Mouse (Mus musculus): Measurements from ENCODE around the gene Gpc6. TPM values are rescaled to one million over a fixed set of nuclear protein-coding genes. Genes with fewer than 3 reads are reported as not detected.
A peak's percentile ranks its signal among the peaks of the same experiment; 100 is the strongest.

The Gpc6 gene
- total RNA-seq, 2 experiments from 2014 or later, result 1.7 to 4.1 TPM

DNA sequence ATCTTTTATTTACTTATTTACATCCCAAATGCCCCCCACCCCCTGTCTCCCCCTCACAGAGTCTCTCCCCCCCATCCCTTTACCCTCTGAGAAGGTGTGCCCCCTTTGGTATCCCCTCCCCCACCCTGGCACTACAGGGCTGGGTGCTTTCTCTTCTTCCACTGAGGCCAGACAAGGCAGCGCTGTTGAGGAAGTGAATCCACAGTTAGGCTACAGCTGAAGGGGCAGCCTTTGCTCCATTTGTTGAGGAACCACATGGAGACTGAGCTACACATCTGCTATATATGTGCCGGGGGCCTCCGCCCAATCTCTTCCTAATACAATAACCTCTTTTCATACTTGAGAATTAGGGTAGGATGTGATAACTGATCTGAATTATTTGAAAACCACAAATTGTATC lies 791.2 kb downstream of the Gpc6 start:
- intact Hi-C loops (cut with DNase I), result no loop called here
- TF ChIP-seq CTCF (IDR thresholded peaks at IDR 0.05), result no peak
- no peak overlapping the region for H3K27ac ChIP-seq
- DNase-seq, result no peak
- no peak overlapping the region for H3K4me3 ChIP-seq

DNA sequence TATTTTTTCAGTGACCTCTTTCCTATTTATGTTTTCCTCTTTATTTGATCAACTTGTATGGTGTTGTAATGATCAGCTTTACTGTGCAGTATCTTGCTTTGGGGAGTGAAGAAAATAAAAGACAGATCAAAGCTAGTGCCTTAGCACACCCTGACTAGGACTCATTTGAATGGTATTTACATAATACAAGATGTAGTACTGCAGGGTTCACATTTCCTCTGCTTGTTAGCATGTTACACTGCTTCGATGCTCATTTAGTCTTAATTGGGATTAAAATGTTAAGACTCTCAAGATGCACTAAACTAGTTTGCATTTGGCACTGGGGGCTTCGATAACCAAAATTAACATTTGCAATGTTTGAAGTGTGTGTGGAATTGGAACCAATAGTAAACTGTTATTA lies 803.6 kb downstream of the Gpc6 start:
- no peak overlapping the region for H3K4me3 ChIP-seq
- no peak for DNase-seq
- intact Hi-C loops (cut with DNase I), result no loop called here
- no peak overlapping the region for H3K27ac ChIP-seq
- no peak for TF ChIP-seq CTCF (IDR thresholded peaks at IDR 0.05)

DNA sequence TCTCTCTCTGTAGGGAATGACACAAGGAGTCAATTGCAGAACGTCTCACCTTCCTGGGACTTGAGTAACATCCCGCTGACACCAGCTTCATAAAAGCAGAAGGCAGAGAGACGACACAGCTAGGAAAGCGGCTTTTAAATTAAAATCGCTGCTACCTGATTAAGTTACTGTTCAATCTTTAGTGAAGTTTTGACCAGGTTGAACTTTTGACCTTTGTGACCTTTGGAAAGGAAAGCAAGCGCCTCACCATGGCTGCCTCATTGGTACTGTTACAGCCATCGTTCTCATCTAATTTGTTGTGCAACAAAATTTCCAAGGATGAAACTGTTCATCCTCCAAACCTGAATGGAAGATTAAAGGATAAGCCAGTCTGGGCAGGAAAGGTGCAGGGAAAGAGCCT lies 830.1 kb downstream of the Gpc6 start:
- DNase-seq, result no peak
- no peak overlapping the region for H3K27ac ChIP-seq
- no peak for TF ChIP-seq CTCF (IDR thresholded peaks at IDR 0.05)
- intact Hi-C loops (cut with DNase I), result no loop called here
- no peak overlapping the region for H3K4me3 ChIP-seq

DNA sequence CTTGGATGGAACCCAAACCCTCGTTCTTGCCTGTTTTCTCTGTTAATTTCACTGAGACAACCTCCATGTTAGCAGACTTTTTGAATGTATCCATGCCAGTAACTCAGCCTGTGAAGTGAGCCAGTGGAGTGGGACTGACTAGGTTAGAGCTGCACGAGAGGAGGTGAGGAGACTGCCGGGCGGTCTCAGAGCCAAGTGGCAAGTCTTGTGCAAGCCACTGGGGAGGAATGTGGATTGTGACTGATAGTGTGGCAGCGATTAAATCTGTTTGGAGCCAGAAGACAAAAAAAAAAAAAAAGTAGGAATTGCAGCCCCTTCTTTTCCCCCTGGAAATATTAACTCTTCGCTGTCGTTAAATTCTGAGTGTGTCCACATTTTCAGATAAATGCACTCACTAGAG lies 831.4 kb downstream of the Gpc6 start:
- no peak for TF ChIP-seq CTCF (IDR thresholded peaks at IDR 0.05)
- DNase-seq, result peak; percentile 21
- no peak overlapping the region for H3K4me3 ChIP-seq
- intact Hi-C loops (cut with DNase I), result no loop called here
- no peak overlapping the region for H3K27ac ChIP-seq

DNA sequence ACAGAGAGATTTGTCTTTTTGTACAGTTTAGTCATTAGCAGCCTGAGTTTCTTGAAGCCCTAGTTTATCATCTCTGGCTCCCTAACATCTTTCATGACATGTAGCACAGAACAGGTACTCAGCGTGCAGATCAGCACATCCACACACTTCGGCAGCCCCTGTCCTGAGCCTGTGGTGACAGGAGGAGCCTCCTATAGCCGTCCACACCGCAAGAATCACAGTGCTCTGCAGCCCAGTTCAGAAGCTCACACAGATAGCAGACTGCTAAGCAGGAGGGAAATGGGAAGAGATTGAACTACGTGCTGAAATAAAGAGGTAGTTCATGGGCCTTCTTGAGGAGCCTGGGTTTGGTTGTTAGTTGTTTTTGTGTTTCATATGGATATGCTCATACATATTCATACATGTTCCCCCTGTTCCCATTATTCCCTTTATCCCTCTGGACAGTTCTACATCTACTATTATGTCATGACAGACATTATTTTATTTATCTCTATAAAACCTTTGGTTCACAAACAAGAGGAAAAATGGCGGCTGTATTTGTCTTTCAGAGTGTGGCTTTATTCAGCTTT lies 832.8 kb downstream of the Gpc6 start:
- Histone ChIP-seq H3K27ac (no peak overlapping the region), H3K4me3 (no peak overlapping the region)
- TF ChIP-seq CTCF (IDR thresholded peaks at IDR 0.05), result no peak
- DNase-seq, result no peak
- intact Hi-C loops (cut with DNase I), result no loop called here

DNA sequence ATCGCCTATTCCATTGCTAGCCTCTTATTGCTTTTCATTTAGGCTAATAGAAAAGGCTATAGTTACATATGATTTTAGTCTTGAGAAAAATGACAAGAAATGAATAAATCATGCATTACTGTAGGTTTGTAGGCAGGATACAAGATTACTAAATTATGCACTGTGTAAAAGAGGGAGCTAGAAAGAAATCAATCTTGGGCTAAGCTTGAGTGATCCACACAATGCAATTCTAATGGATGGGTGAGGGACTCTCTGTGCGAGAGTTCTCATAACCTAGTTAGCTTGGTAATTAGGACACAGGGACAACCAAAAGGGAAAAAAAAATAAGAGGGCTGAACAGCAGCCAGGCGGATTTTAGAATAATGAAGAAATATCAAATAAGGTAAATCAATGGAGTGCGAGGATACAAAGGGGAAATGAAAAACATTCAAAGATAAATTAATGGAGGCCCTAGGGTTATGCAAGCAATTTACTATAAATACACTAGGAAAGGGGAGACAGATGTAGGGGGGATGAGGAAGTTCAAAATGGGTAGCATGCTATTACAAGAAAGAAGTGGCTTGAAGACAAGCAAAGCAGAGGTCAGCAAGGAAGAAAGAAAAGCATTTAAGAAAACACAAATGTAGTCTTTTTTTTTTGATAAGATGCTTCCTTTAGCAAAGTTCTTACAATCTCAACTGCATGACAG lies 835.9 kb downstream of the Gpc6 start:
- Histone ChIP-seq H3K27ac (no peak overlapping the region), H3K4me3 (no peak overlapping the region)
- no peak for DNase-seq
- no peak for TF ChIP-seq CTCF (IDR thresholded peaks at IDR 0.05)
- intact Hi-C loops (cut with DNase I), result no loop called here

DNA sequence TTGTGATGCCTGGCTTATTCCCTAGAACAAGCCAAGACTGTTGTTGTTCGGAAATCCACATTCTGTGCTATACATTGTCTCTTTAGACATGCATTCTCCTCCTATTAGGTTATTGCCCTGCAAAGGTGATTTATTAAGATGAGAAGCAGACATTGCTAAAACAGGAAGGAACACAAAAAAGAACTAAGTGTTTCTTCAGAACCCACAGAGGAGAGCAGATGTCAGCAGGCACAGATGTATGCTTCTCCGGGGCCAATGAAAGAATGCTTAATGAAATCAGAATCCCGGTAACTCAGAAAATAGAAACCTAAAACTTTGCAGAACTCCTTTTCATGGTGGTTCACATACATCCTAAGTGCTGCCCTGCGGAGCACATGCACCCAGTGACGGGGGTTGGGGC lies 837.8 kb downstream of the Gpc6 start:
- Histone ChIP-seq H3K27ac (no peak overlapping the region), H3K4me3 (no peak overlapping the region)
- no peak for DNase-seq
- intact Hi-C loops (cut with DNase I), result no loop called here
- TF ChIP-seq CTCF (IDR thresholded peaks at IDR 0.05), result no peak

DNA sequence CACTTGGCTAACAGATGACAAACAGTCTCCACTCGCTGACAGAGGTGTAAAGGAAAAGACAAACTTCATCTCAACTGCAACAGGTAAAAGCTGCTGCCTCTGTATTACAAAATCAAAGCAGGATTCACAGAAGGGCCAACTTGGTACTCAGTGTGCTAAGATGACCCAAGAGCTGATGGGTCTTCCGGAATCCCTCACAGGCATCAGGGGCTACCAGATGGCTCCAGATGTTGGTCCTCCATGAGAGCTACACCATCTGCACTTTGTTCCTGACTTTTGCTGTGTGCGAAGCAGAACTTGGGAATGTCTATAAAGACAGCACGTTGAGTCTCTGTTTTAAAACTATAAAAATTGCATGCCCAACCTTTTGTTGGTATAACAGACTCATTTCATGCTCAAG lies 842.7 kb downstream of the Gpc6 start:
- intact Hi-C loops (cut with DNase I), result no loop called here
- no peak for DNase-seq

DNA sequence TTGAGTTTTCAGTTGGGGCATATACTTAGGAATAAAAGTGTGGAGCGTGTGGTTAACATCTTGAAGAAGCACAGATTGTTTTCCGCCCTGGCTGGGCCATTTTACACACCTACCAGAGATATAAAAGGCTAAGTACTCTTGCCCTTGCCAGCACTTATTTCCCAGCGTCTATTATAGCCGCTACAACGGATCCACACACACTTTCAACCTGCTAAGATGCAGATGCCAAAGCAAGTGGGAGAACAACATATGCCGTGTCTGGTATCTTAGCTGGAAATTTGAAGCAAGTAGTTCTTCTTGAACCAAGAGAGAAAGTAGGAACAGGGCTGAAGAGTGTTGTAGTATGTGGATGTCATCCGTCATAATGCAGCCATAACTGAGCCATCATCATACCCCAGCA lies 843.6 kb downstream of the Gpc6 start:
- no peak for DNase-seq
- intact Hi-C loops (cut with DNase I), result no loop called here
- no peak for TF ChIP-seq CTCF (IDR thresholded peaks at IDR 0.05)

More for the DNA sequence above, 842.7 kb downstream of the Gpc6 start:
- Histone ChIP-seq H3K27ac (no peak overlapping the region), H3K4me3 (no peak overlapping the region)
- TF ChIP-seq CTCF (IDR thresholded peaks at IDR 0.05), result no peak

DNA sequence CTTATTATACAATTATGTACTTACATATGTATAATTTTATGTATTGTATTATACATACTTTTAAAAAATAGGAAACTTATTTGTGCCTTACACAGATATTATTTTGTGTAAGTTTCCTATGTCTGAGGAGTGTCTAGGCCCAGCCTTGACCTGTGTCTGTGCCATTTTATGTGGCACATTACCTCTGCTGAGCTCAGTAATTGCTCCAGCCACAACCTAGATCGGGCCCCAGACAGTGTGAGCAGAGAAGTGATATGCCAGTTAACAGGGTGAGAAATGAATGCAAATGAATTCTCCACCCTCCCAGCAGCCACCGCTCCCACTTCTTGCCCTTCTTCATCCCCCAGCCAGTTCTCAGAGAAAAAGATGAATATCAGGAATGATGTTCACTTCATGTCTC lies 848.3 kb downstream of the Gpc6 start:
- intact Hi-C loops (cut with DNase I), result no loop called here
- Histone ChIP-seq H3K4me3 (no peak overlapping the region), H3K27ac (no peak overlapping the region)
- no peak for TF ChIP-seq CTCF (IDR thresholded peaks at IDR 0.05)
- no peak for DNase-seq

More for the DNA sequence above, 843.6 kb downstream of the Gpc6 start:
- Histone ChIP-seq H3K4me3 (no peak overlapping the region), H3K27ac (no peak overlapping the region)

DNA sequence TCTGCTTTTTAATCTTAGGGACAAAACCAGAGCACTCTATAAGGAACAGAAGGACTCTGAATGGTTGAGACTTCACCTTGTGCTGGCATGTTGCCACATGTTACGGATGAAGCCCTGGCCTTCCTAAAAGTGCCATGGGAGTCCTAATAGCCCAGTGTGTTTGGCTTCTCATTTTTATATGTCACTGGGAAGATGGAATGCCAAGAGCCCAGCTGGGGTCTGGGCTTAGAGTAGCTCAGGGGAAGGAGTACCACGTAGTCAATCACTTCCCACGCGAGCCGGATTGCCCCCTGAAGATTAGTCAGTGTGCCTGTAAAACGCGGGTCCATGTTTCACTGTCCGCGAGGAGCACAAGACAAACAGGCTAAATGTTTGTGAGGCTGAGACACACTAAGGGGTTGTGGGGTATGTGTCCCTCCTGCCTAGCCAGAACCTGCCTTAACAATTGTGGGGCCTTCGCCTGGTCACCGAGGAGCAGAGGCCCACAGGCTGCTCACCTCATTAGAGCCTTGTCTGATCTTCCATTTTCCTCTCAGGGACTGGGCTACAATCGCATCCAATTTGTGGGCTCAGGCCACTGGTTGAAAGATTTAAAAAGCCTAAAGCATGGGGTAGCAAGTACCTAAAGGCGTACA lies 852.9 kb downstream of the Gpc6 start:
- Histone ChIP-seq H3K27ac (no peak overlapping the region), H3K4me3 (no peak overlapping the region)
- no peak for DNase-seq
- no peak for TF ChIP-seq CTCF (IDR thresholded peaks at IDR 0.05)
- intact Hi-C loops (cut with DNase I), result no loop called here

DNA sequence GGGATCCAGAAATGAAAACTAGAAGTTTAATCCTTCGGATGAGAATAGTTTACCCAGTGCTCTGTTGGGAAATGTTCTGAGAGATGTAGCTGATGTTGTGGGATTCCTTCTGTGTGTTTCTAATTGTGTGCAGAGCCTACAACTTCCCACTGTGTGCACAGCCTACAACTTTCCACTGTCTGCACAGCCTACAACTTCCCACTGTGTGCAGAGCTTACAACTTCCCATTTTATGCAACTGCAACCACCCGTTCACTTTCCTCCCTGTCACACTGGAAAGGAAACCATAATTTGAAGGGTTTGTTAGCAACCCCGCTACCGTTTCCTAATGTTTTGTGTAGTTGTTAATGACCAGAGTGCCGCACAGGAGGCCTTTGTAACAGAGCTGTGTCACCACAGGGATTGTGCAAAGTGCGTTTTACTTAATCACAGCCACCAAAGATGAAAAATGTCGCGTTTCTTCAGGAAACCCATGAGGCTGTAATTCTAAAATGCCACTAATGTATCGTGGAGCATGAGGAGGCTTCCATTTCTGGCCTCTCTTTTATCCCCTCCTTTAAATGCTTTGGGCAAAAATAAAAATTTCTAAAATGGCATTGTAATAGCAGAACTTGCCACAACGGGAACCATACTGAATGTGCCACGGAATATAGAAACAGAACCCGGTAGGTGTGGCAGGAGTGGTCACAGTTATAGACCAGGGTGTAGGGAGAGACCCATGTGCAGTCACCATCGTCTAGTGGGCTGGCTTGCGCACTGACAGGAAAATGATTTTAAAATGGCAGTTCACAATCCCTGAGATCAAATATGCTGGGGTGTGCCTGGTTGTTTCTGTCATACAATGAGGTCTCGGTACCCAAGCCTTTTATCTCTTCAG lies 853.7 kb downstream of the Gpc6 start:
- H3K27ac ChIP-seq, result no peak overlapping the region
- no peak for DNase-seq
- intact Hi-C loops (cut with DNase I), result no loop called here
- no peak for TF ChIP-seq CTCF (IDR thresholded peaks at IDR 0.05)
- H3K4me3 ChIP-seq, result no peak overlapping the region

DNA sequence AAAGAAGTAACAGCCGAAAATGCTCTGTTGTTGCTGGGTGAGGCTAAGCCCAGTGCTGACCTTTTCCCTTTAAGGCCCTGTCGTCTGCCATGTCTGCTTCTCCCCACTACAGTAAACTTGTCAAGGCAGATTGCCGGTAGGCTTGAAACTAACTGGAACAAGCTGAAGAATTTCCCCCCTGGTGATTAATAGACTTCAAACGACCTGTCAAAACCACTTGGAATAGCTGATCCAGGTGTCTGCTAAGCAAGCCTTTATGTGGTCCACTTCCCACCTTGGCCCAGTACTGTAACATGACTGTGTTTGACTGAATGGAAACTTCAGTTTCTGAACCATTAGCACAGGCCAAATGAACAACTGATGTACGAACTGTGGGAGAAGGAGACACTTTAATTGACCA lies 856.6 kb downstream of the Gpc6 start:
- Histone ChIP-seq H3K27ac (no peak overlapping the region), H3K4me3 (no peak overlapping the region)
- intact Hi-C loops (cut with DNase I), result no loop called here
- no peak for TF ChIP-seq CTCF (IDR thresholded peaks at IDR 0.05)
- DNase-seq, result no peak
